Mouse (Mus musculus): ENCODE measurements around the gene Fam89b.
A peak's percentile ranks its signal among the peaks of the same experiment; 100 is the strongest.

The Fam89b gene

GRCm38 (mm10) chr19:5729444-5729815, at the start of gene Fam89b:
Gene Fam89b (minus strand): TSS chr19:5729653.
- peak; percentile 84 for DNase-seq

DNA sequence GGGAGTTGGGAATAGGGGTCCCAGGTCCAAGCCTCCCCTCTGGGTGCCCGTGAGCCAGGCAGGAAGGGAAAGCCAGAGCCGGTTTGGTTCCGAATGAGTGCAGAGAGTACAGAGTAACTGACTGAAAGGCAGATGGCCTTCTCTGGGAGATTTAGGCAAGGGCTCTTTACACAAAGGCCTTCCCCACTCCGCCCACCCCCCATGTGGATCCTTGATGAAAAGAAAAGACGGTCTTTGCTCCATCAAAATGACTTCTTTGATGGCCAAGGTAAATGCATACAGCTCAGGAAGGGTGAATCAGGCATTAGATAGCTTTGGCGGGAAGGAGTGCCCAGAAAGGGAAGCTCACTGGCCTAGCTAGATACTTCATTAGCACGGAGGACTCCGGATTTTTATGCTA, 48.9 kb upstream of the Fam89b start:
- no peak for DNase-seq

GRCm38 (mm10) chr19:5777387-5778032, 48.1 kb upstream of the Fam89b start:
- DNase-seq, result no peak

- peak; percentile 96 for DNase-seq
Measured at GRCm38 (mm10) chr19:5770925-5771860, 41.7 kb upstream of the Fam89b start, which contains the start of gene Scyl1. Gene Scyl1 (minus strand): TSS chr19:5771419.

DNA sequence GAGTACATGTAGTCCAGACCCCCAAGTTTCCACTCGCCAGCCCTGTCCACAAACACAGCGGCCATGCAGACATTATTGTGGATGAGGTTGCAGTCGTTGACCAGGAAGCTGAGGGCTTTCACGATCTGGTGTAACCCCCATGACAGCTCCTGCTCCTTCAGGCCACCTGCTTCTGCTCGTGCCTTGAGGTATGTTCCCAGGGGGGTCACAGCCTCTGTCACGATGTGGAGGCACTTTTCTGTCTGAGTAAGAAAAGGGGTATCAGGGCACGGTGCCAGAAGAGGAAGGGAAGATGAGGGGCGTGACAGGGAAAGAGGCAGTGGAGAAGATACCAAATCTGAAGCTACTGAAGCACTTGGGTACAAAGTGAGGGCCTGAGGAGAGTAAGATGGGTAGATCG, 40.9 kb upstream of the Fam89b start:
- DNase-seq, result no peak

GRCm38 (mm10) chr19:5767271-5767670, 37.8 kb upstream of the Fam89b start:
- peak; percentile 37 for DNase-seq

GRCm38 (mm10) chr19:5763163-5763562, 33.7 kb upstream of the Fam89b start:
- DNase-seq, result no peak

- no peak for DNase-seq
Measured at GRCm38 (mm10) chr19:5758878-5759403, 29.5 kb upstream of the Fam89b start.

DNA sequence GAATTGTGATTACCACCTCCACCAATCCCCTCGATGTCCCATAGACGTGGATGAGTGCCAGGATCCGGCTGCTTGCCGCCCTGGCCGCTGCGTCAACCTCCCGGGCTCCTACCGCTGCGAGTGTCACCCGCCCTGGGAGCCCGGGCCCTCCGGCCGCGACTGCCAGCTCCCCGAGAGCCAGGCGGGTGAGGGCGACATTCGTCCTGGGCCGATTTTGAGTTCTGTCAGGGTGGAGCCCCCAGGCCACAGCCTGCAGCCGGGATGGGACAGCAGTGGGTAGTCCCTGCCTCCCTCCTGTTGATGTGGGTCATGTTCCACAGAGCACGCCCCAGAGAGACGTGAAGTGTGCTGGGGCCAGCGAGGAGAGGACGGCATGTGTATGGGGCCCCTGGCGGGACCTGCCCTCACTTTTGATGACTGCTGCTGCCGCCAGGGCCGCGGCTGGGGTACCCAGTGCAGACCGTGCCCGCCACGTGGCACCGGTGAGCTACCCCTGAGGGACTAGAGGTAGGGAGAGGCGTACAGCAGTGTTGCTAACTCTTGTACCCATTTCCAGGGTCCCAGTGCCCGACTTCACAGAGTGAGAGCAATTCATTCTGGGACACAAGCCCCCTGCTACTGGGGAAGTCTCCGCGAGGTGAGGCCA, 27.7 kb upstream of the Fam89b start:
- DNase-seq, result no peak

GRCm38 (mm10) chr19:5756321-5756985, 27.0 kb upstream of the Fam89b start:
- DNase-seq, result no peak

DNA sequence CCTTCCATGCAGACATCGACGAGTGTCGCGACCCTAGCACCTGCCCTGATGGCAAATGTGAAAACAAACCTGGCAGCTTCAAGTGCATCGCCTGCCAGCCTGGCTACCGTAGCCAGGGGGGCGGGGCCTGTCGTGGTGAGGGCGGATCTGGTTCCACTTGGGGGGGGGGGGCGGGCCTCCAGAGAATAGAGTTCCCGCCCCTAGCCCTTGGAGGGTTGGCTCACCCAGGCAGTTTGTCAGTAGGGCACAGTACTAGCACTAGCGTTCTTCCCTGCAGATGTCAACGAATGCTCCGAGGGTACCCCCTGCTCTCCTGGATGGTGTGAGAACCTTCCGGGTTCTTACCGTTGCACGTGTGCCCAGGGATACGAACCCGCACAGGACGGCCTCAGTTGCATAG, 22.3 kb upstream of the Fam89b start:
- DNase-seq, result peak; percentile 36

GRCm38 (mm10) chr19:5750951-5751350, 21.5 kb upstream of the Fam89b start:
- no peak for DNase-seq

DNA sequence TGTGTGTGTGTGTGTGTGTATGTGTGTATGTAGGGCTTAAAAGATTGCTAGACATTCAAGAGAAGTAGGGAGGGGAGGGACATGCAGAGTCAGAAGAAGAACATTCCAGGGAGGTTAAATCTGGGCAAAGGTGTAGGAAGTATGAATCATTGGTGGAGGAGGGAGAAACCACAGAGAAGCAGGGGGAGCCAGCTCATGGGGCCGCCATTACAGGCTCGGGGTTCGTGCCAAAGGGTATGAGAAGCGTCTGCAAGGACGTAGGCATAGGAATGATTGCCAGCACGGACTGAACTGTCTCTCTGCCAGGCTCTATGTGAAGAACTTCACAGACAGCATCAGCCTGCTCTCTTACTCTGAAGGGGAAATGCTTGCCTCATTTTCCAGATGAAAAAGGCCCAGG, 20.0 kb upstream of the Fam89b start:
- DNase-seq, result no peak

GRCm38 (mm10) chr19:5746907-5747363, 17.5 kb upstream of the Fam89b start:
- no peak for DNase-seq

DNA sequence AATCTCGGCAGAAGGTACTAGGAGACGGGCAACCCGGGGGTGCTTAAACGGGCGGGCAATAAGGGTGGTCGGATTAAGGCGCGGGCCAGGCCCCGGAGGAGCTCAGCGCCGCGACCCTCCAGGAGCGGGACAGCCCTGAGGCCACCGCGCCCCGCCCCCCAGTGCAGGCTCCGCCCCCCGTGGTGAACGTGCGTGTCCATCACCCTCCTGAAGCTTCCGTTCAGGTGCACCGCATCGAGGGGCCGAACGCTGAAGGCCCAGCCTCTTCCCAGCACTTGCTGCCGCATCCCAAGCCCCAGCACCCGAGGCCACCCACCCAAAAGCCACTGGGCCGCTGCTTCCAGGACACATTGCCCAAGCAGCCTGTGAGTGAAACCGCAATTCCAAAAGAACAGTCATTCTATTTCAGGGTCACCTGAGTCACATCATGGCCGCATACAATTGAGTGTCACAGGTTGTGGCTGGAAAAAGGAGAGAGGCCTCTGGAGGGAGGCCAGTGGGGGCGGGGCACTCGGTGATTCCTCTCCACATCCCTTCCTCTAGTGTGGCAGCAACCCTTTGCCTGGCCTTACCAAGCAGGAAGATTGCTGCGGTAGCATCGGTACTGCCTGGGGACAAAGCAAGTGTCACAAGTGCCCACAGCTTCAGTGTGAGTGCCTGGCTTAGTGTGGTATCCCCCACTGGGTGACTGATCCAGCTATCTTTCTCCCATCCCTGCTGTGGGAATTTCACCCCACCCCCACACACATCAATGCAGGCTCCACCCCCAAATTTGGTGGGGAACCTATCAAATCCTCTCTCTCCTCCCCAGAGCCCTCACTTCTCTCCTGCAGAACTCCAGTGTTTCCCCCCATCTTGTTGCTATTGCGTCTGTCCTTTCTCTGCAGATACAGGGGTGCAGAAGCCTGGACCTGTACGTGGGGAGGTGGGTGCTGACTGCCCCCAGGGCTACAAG, 16.6 kb upstream of the Fam89b start:
- DNase-seq, result no peak

- peak; percentile 45 for DNase-seq
Measured at GRCm38 (mm10) chr19:5743576-5743975, 14.1 kb upstream of the Fam89b start.

- DNase-seq, result no peak
Measured at GRCm38 (mm10) chr19:5742241-5742641, 12.8 kb upstream of the Fam89b start.

GRCm38 (mm10) chr19:5741641-5742240, 12.3 kb upstream of the Fam89b start:
- peak; percentile 68 for DNase-seq

GRCm38 (mm10) chr19:5740320-5741317, 11.2 kb upstream of the Fam89b start, which contains the start of gene Ltbp3:
Gene Ltbp3 (plus strand): TSS chr19:5740904.
- peak; percentile 43 for DNase-seq

- DNase-seq, result no peak
Measured at GRCm38 (mm10) chr19:5739446-5739845, 10.0 kb upstream of the Fam89b start.

Data from kidney, adult 11 months (tissue).